Mouse (Mus musculus): ENCODE measurements around the gene Tmem256.

GRCm38 (mm10) chr11:69864138-69864860 is 26.0 kb downstream of the Tmem256 start:
- TF ChIP-seq CTCF (IDR thresholded peaks at IDR 0.05; ENCODE audit: low read depth), result no peak
- no peak for TF ChIP-seq EP300 (IDR thresholded peaks at IDR 0.05; ENCODE audit: low read depth)

All from liver, embryonic 14.5 days (tissue).